Mouse (Mus musculus) embryonic facial prominence, embryonic 13.5 days (tissue): ENCODE data around the gene Rbms2. TPM values are rescaled to one million over a fixed set of nuclear protein-coding genes. Genes with fewer than 3 reads are reported as not detected.

Experiments
- ATAC-seq: fragments of 200-750 bp; cut with Nextera tagmentation; 2 replicates; pipeline ENCODE4 v1.8.0; 2017; ENCODE audit warnings: low read depth; ENCODE audit not compliant: insufficient number of reproducible peaks, insufficient read depth, low FRiP score, low TSS enrichment
- H3K27ac ChIP-seq: fragments of 300-500 bp; sonication (generic); 2 replicates; pipeline ENCODE4 v1.5.1; 2015; ENCODE audit warnings: moderate library complexity, mild to moderate bottlenecking, inconsistent platforms
- H3K27me3 ChIP-seq: fragments of 300-500 bp; sonication (generic); 2 replicates; pipeline ENCODE4 v1.6.1; 2015; ENCODE audit warnings: mild to moderate bottlenecking, inconsistent platforms
- H3K36me3 ChIP-seq: fragments of 300-500 bp; sonication (generic); 2 replicates; pipeline ENCODE4 v1.6.1; 2015; ENCODE audit warnings: mild to moderate bottlenecking, inconsistent platforms
- H3K4me1 ChIP-seq: fragments of 300-500 bp; sonication (generic); 2 replicates; pipeline ENCODE4 v1.6.1; 2015; ENCODE audit warnings: inconsistent platforms
- H3K4me2 ChIP-seq: fragments of 300-500 bp; sonication (generic); 2 replicates; pipeline ENCODE4 v1.6.1; 2015; ENCODE audit warnings: moderate library complexity, mild to moderate bottlenecking, inconsistent platforms
- H3K4me3 ChIP-seq: fragments of 300-500 bp; sonication (generic); 2 replicates; pipeline ENCODE4 v1.5.1; 2015; ENCODE audit warnings: mild to moderate bottlenecking, inconsistent platforms
- H3K9ac ChIP-seq: fragments of 300-500 bp; sonication (generic); 2 replicates; pipeline ENCODE4 v1.6.1; 2015; ENCODE audit warnings: mild to moderate bottlenecking, inconsistent platforms
- H3K9me3 ChIP-seq: fragments of 300-500 bp; sonication (generic); 2 replicates; pipeline ENCODE4 v1.6.1; 2016; ENCODE audit warnings: inconsistent platforms
- WGBS: fragments of 180-500 bp; shearing (Covaris S2); methylation state at CpG from one replicate; pipeline ENCODE4 v1.1.7; 2015; ENCODE audit warnings: mixed read lengths; 5-methylcytosine and 5-hydroxymethylcytosine counted together
- microRNA counts: library from miRNA; unstranded; fragments of <30 nt; microRNA quantifications from one replicate; lab custom pipeline; 2016
- microRNA-seq: library from miRNA; unstranded; fragments of <30 nt; microRNA quantifications from one replicate; pipeline ENCODE4, GENCODE M21; 2016
- polyA plus RNA-seq: library from polyadenylated mRNA; unstranded; fragments of >200 nt; fragmentation: Nextera tagmentation; extraction: Ambion mirVana; gene quantifications from 2 replicates; pipeline ENCODE4 v1.2.1, GENCODE M21; 2015

The Rbms2 gene
- polyA plus RNA-seq, 1 experiment from 2014 or later: 42.2 TPM

DNA sequence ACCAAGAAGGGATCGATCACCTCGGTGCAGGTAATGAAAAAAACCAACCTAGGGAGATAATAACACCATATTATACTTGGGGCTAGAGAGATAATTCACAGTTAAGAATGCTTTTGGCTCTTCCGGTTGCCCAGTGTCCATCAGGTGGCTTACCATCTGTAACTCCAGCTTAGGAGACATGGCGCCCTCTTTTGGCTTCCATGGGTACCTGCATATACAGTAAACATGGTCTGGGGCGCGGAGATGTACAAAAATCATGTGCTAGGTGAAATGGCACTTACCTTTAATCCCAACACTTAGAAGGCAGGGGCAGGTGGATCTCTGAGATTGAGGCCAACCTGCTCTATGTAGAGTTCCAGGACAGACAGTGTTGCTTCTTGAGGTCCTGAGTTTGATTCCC lies 93.7 kb downstream of the Rbms2 start:
- Histone ChIP-seq H3K9me3 (no peaks in the 10 kb centered on the region), H3K27ac (no peak overlapping the region), H3K27me3 (no peaks in the 10 kb centered on the region), H3K4me3 (no peak overlapping the region), H3K4me1 (peaks cover 28% of the 10 kb centered on the region), H3K36me3 (peaks cover 59% of the 10 kb centered on the region), H3K4me2 (no peak overlapping the region), H3K9ac (no peak overlapping the region)
- 79% methylated on average over 6 of the region's 6 CpGs for WGBS
- no peak for ATAC-seq

DNA sequence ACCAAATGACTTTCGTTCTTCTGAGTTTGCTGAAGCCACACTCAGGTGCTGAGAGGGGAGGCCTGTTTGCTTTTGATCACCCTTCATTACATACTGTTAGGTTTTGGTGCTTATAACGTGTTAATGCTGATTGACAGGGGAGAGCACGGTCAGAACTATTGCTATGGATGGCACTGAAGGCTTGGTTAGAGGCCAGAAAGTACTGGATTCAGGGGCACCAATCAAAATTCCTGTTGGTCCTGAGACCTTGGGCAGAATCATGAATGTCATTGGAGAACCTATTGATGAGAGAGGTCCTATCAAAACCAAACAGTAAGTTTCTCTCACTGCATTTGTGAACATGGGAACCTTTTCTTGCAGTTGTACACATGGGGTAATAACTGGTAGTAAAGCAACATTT lies 95.9 kb downstream of the Rbms2 start:
- Histone ChIP-seq H3K4me2 (peak overlapping the region; percentile 92), H3K36me3 (peaks cover 45% of the 10 kb centered on the region), H3K9ac (peak overlapping the region; percentile 99), H3K4me1 (peaks cover 19% of the 10 kb centered on the region), H3K27me3 (no peaks in the 10 kb centered on the region), H3K4me3 (peak overlapping the region; percentile 97), H3K9me3 (no peaks in the 10 kb centered on the region), H3K27ac (0 out of 2 replicates have a peak overlapping the region, but pooled peaks have one; percentile 85)
- WGBS: 4% methylated on average over 3 of the region's 3 CpGs
- ATAC-seq: no peak

DNA sequence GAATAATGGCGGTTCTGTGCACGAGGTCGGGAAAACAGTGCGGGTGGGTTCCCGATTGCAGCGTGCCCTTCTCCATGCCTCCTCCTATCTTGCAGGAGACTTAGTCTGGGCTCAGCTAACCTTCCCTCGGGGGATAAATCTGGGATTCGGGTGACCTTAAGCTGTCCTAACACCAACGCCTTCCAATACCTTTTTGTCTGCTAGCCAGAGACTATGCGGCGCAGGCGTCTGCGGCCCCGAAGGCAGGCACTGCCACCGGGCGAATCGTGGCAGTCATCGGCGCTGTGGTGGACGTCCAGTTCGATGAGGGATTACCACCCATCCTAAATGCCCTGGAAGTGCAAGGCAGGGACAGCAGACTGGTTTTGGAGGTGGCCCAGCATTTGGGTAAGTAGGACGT lies 96.4 kb downstream of the Rbms2 start:
- H3K27me3 ChIP-seq: no peaks in the 10 kb centered on the region
- H3K4me1 ChIP-seq: peaks cover 19% of the 10 kb centered on the region
- no peak for ATAC-seq
- peak overlapping the region; percentile 92 for H3K4me2 ChIP-seq
- peak overlapping the region; percentile 99 for H3K9ac ChIP-seq
- H3K4me3 ChIP-seq: peak overlapping the region; percentile 97
- peak overlapping the region; percentile 85 for H3K27ac ChIP-seq
- WGBS: under 1% methylated on average over 22 of the region's 22 CpGs
- H3K9me3 ChIP-seq: no peaks in the 10 kb centered on the region
- peaks cover 41% of the 10 kb centered on the region for H3K36me3 ChIP-seq

DNA sequence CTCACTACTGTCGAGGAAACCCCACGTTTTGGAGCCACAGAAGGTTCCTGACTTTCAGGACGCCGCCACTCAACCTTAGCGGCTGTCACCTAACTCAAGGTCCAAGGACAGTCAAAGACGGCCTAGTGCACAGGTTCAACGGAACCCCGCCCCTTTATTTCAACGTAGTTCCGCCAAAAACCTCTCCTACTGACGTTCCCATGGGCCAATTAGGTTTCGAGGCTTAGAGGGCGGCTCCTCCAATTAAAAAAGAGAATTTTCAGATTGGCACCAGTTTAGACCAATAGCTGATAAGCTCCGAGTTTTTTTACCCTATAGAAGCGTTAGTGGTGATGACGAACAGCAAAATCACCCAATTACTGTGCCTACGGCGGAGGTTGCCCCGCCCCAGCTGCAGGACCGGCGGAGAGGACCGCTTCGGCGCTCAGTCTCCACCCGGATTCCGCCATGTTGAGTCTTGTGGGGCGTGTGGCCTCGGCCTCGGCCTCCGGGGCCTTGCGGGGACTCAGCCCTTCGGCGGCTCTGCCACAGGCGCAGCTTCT lies 97.1 kb downstream of the Rbms2 start, which contains the start of gene Atp5b:
Gene Atp5b (plus strand): TSS at position 394 of the 542 bp plus-strand sequence.
- Histone ChIP-seq H3K4me1 (peaks cover 19% of the 10 kb centered on the region), H3K36me3 (peaks cover 35% of the 10 kb centered on the region), H3K4me3 (peak within 1 kb of the TSS; percentile 97), H3K27ac (peak within 1 kb of the TSS; percentile 85), H3K4me2 (peak within 1 kb of the TSS; percentile 92), H3K27me3 (no peaks in the 10 kb centered on the region), H3K9me3 (no peaks in the 10 kb centered on the region), H3K9ac (peak within 1 kb of the TSS; percentile 99)
- under 1% methylated on average over 34 of the region's 34 CpGs for WGBS
- ATAC-seq: peak; percentile 98

DNA sequence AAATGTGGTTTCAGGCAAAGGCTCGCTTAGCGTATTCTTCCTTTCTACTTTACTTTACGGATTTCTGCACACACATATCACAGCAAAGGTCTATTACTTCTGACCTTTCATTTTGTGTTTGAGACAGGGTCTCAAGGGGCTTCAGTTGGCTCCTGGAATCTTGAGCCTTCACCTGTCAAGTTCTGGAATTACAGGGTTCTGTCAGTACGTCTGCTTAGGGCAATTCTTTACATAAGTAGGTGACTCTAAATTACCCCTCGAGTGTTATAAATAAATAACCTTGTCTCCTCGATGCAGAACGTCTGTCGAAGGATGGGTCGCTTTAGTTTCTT lies 97.7 kb downstream of the Rbms2 start:
- H3K27ac ChIP-seq: no peak overlapping the region

DNA sequence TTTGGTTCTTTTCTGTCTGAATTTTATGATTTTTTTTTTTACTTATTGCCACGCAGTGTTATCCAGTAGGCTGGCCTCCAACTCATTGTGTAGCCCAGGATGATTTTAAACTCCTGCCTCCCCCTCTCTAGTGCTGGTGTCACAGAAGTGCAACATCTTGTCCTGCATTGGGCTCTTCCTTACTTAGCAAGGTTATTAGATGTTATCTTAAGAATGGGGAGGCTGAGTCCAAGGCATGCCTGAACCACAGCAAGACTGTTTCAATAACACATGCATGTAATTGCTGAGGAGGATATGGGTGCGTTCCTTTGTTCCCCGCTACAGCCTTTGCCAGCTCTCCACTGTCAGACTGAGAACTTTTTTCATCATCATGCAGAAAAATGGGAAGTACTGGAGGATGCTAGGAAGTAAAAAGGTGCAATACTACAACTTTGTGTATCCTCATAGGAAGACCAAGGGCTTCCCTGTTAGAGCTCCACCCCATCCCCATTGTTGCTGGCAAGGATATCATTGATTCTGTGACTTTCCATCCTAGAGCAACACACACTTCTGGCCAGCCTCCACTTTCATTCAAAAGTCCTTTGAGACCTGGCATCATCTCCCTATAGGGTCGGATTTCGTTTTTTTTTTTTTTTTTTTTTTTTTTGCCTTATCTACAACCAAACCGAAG lies 98.2 kb downstream of the Rbms2 start:
- no peak overlapping the region for H3K27ac ChIP-seq
- H3K4me3 ChIP-seq: peak overlapping the region; percentile 97
- no peak for ATAC-seq
- no peaks in the 10 kb centered on the region for H3K9me3 ChIP-seq
- no peaks in the 10 kb centered on the region for H3K27me3 ChIP-seq
- peak overlapping the region; percentile 78 for H3K9ac ChIP-seq
- H3K4me2 ChIP-seq: peak overlapping the region; percentile 69
- H3K4me1 ChIP-seq: peaks cover 19% of the 10 kb centered on the region
- WGBS: 59% methylated on average over 6 of the region's 6 CpGs
- peaks cover 35% of the 10 kb centered on the region for H3K36me3 ChIP-seq

More for the DNA sequence above, 97.7 kb downstream of the Rbms2 start:
- Histone ChIP-seq H3K9ac (peak overlapping the region; percentile 78), H3K4me3 (peak overlapping the region; percentile 97), H3K4me2 (peak overlapping the region; percentile 69), H3K4me1 (peaks cover 19% of the 10 kb centered on the region), H3K9me3 (no peaks in the 10 kb centered on the region), H3K36me3 (peaks cover 35% of the 10 kb centered on the region), H3K27me3 (no peaks in the 10 kb centered on the region)
- ATAC-seq: no peak
- WGBS: 19% methylated on average over 9 of the region's 9 CpGs

MicroRNAs encoded within 50 kb of the gene (microRNA counts, 519-probe panel; counts per million panel counts)
- 236 counts per million, percentile 44 among the panel's probes with 10 or more counts for microRNA mmu-miR-677 (lab: Ali Mortazavi, UCI)

Small RNA genes lying within 50 kb of the gene (microRNA-seq; reads per million reads assigned to microRNA genes)
- 8.5 reads per million, percentile 26 among the genes with 10 or more reads in this experiment for gene Mir677

Other genes starting within 250 kb of the Rbms2 start
- gene Hsd17b6, start 172.7 kb downstream of the Rbms2 start, polyA plus RNA-seq: not detected in 2 replicates
- 92.1 and 92.2 TPM in 2 replicates for gene Prim1, start 165.1 kb downstream of the Rbms2 start, polyA plus RNA-seq
- gene Naca, start 144.7 kb downstream of the Rbms2 start, polyA plus RNA-seq: 789 and 900 TPM in 2 replicates
- gene Ptges3, start 121.3 kb downstream of the Rbms2 start, polyA plus RNA-seq: 537 and 556 TPM in 2 replicates
- gene Atp5b, start 97.0 kb downstream of the Rbms2 start, polyA plus RNA-seq: 1,953 and 2,050 TPM in 2 replicates
- 10.9 and 11.4 TPM in 2 replicates for gene Baz2a, start 88.7 kb downstream of the Rbms2 start, polyA plus RNA-seq
- gene Gls2, start 14.2 kb upstream of the Rbms2 start, polyA plus RNA-seq: 2.2 TPM in 2 replicates
- gene Spryd4, start 31.5 kb upstream of the Rbms2 start, polyA plus RNA-seq: 31.6 and 32.3 TPM in 2 replicates
- gene Mip, start 45.5 kb upstream of the Rbms2 start, polyA plus RNA-seq: 0.14 and 0.51 TPM in 2 replicates
- 65.4 and 79.4 TPM in 2 replicates for gene Timeless, start 51.8 kb upstream of the Rbms2 start, polyA plus RNA-seq
- gene Apon, start 73.8 kb upstream of the Rbms2 start, polyA plus RNA-seq: 0.58 and 0.62 TPM in 2 replicates
- gene Apof, start 88.4 kb upstream of the Rbms2 start, polyA plus RNA-seq: 2.0 TPM in 1 of 2 replicates, not detected in the other
- gene Stat2, start 90.3 kb upstream of the Rbms2 start, polyA plus RNA-seq: 15.7 and 19.0 TPM in 2 replicates
- gene Il23a, start 118.5 kb upstream of the Rbms2 start, polyA plus RNA-seq: 0.23 and 0.25 TPM in 2 replicates
- 31.8 and 32.3 TPM in 2 replicates for gene Pan2, start 123.0 kb upstream of the Rbms2 start, polyA plus RNA-seq
- 349 and 362 TPM in 2 replicates for gene Cnpy2, start 142.2 kb upstream of the Rbms2 start, polyA plus RNA-seq
- 160 and 179 TPM in 2 replicates for gene Cs, start 157.4 kb upstream of the Rbms2 start, polyA plus RNA-seq
- 13.1 and 16.2 TPM in 2 replicates for gene Coq10a, start 188.7 kb upstream of the Rbms2 start, polyA plus RNA-seq
- 15.0 and 16.0 TPM in 2 replicates for gene Ankrd52, start 196.8 kb upstream of the Rbms2 start, polyA plus RNA-seq
- 0.20 and 0.92 TPM in 2 replicates for gene Slc39a5, start 220.9 kb upstream of the Rbms2 start, polyA plus RNA-seq
- gene Nabp2, start 231.2 kb upstream of the Rbms2 start, polyA plus RNA-seq: 72.3 and 73.0 TPM in 2 replicates
- 45.4 and 46.7 TPM in 2 replicates for gene Rnf41, start 231.4 kb upstream of the Rbms2 start, polyA plus RNA-seq